Mouse (Mus musculus) small intestine, adult 2 months (tissue): ENCODE data around the gene Rnf212b. TPM values are rescaled to one million over a fixed set of nuclear protein-coding genes. Genes with fewer than 3 reads are reported as not detected.

Experiments
- H3K27ac ChIP-seq: fragments of 200-500 bp; 2 replicates; pipeline ENCODE4 v1.5.1; 2012; ENCODE audit warnings: low read depth, low read length, control low read depth, inconsistent platforms; ENCODE audit not compliant: insufficient read depth
- H3K27me3 ChIP-seq: fragments of 200-500 bp; 2 replicates; pipeline ENCODE4 v1.6.1; 2012; ENCODE audit warnings: mild to moderate bottlenecking, moderate library complexity, low read length, inconsistent platforms; ENCODE audit not compliant: control insufficient read depth, insufficient read depth
- H3K36me3 ChIP-seq: fragments of 200-500 bp; 2 replicates; pipeline ENCODE4 v1.6.1; 2012; ENCODE audit warnings: mild to moderate bottlenecking, low read length, control low read depth, inconsistent platforms; ENCODE audit not compliant: control insufficient read depth, insufficient read depth
- H3K4me1 ChIP-seq: fragments of 200-500 bp; 2 replicates; pipeline ENCODE4 v1.6.1; 2012; ENCODE audit warnings: low read length, inconsistent platforms, mixed read lengths; ENCODE audit not compliant: control insufficient read depth, insufficient read depth, insufficient read length
- H3K4me3 ChIP-seq: fragments of 200-500 bp; 2 replicates; pipeline ENCODE4 v1.5.1; 2012; ENCODE audit warnings: low read depth, mild to moderate bottlenecking, control low read depth, inconsistent platforms, low read length, moderate library complexity
- CTCF ChIP-seq: fragments of 200-500 bp; IDR thresholded peaks from 2 replicates; pipeline ENCODE4 v1.5.1; 2012; ENCODE audit warnings: low read depth, mild to moderate bottlenecking, control low read depth, inconsistent platforms, low read length, moderate library complexity, mixed read lengths; ENCODE audit not compliant: insufficient replicate concordance, insufficient read length; ENCODE audit errors: extremely low read depth
- POLR2A ChIP-seq: fragments of 200-500 bp; IDR thresholded peaks from 2 replicates; pipeline ENCODE4 v1.6.1; 2012; ENCODE audit warnings: low read depth, mild to moderate bottlenecking, control low read depth, inconsistent platforms, low read length, moderate library complexity
- WGBS: fragments of 180-500 bp; shearing (Covaris S2); methylation state at CpG from one replicate; pipeline ENCODE4 v1.1.7; 2018; 5-methylcytosine and 5-hydroxymethylcytosine counted together
- polyA plus RNA-seq: library from polyadenylated mRNA; depleted of rRNA; stranded (reverse); fragments of >200 nt; gene quantifications from 2 replicates; pipeline ENCODE4 v1.2.3, GENCODE M21; 2012

Gene Rnf212b
- polyA plus RNA-seq, 1 experiment, result not detected

GRCm38 (mm10) chr14:54884022-54884712, 70.2 kb downstream of the Rnf212b start:
- WGBS, result 32% methylated on average over 21 of the region's 21 CpGs
- Histone ChIP-seq H3K27me3 (no peaks in the 10 kb centered on the region), H3K4me1 (peaks cover 11% of the 10 kb centered on the region), H3K36me3 (peaks cover 7% of the 10 kb centered on the region; the same call in 1 of the 2 replicates), H3K4me3 (peak overlapping the region; percentile 83), H3K27ac (peak overlapping the region; percentile 70)
- TF ChIP-seq CTCF, result no peak
- TF ChIP-seq POLR2A, result 0 out of 2 replicates have a peak, but pooled peaks have one; percentile 7

GRCm38 (mm10) chr14:54885309-54885708, 71.4 kb downstream of the Rnf212b start:
- no peak overlapping the region for H3K4me3 ChIP-seq
- 91% methylated on average over 11 of the region's 11 CpGs for WGBS
- no peaks in the 10 kb centered on the region for H3K27me3 ChIP-seq

GRCm38 (mm10) chr14:54892200-54892599, 78.3 kb downstream of the Rnf212b start, which contains the start of gene Pabpn1:
Gene Pabpn1, plus strand, starts transcription at chr14:54892500.
- peak within 1 kb of the TSS; percentile 35; the same call in 1 of the 2 replicates for H3K27ac ChIP-seq
- H3K36me3 ChIP-seq, result peaks cover 11% of the 10 kb centered on the region
- WGBS, result 93% methylated on average over 3 of the region's 3 CpGs
- no peak within 1 kb of the TSS for H3K4me3 ChIP-seq
- peaks cover 2% of the 10 kb centered on the region; the same call in 1 of the 2 replicates for H3K4me1 ChIP-seq
- TF ChIP-seq POLR2A (no peak), CTCF (no peak)
- no peaks in the 10 kb centered on the region for H3K27me3 ChIP-seq

More at GRCm38 (mm10) chr14:54885309-54885708, 71.4 kb downstream of the Rnf212b start:
- no peak for TF ChIP-seq POLR2A
- TF ChIP-seq CTCF, result no peak
- Histone ChIP-seq H3K27ac (no peak overlapping the region), H3K4me1 (peaks cover 11% of the 10 kb centered on the region), H3K36me3 (peaks cover 7% of the 10 kb centered on the region; the same call in 1 of the 2 replicates)

GRCm38 (mm10) chr14:54893651-54894181, 79.8 kb downstream of the Rnf212b start:
- peak; percentile 61; the same call in 1 of the 2 replicates for TF ChIP-seq POLR2A
- TF ChIP-seq CTCF, result no peak
- Histone ChIP-seq H3K4me3 (peak overlapping the region; percentile 91), H3K4me1 (peaks cover 2% of the 10 kb centered on the region; the same call in 1 of the 2 replicates), H3K27me3 (no peaks in the 10 kb centered on the region), H3K27ac (peak overlapping the region; percentile 35; the same call in 1 of the 2 replicates), H3K36me3 (peaks cover 22% of the 10 kb centered on the region)
- WGBS, result under 1% methylated on average over 38 of the region's 38 CpGs

GRCm38 (mm10) chr14:54894296-54895151, 80.6 kb downstream of the Rnf212b start:
- Histone ChIP-seq H3K36me3 (peaks cover 22% of the 10 kb centered on the region), H3K27ac (peak overlapping the region; percentile 50), H3K27me3 (no peaks in the 10 kb centered on the region), H3K4me1 (peaks cover 2% of the 10 kb centered on the region; the same call in 1 of the 2 replicates), H3K4me3 (peak overlapping the region; percentile 91)
- TF ChIP-seq CTCF, result no peak
- WGBS, result 1% methylated on average over 54 of the region's 54 CpGs

- Histone ChIP-seq H3K27ac (no peak overlapping the region), H3K4me3 (no peak overlapping the region), H3K4me1 (peaks cover 2% of the 10 kb centered on the region; the same call in 1 of the 2 replicates), H3K27me3 (no peaks in the 10 kb centered on the region), H3K36me3 (peaks cover 22% of the 10 kb centered on the region)
- no peak for TF ChIP-seq CTCF
- TF ChIP-seq POLR2A, result no peak
- WGBS, result 60% methylated on average over 2 of the region's 2 CpGs
Measured at GRCm38 (mm10) chr14:54897445-54897844, 83.5 kb downstream of the Rnf212b start.

GRCm38 (mm10) chr14:54900383-54900782, 86.4 kb downstream of the Rnf212b start:
- H3K4me1 ChIP-seq, result no peaks in the 10 kb centered on the region; the same call in 1 of the 2 replicates
- no peak overlapping the region for H3K4me3 ChIP-seq
- H3K27ac ChIP-seq, result no peak overlapping the region
- TF ChIP-seq POLR2A (no peak), CTCF (0 out of 2 replicates have a peak, but pooled peaks have one; percentile 21)
- peaks cover 22% of the 10 kb centered on the region for H3K36me3 ChIP-seq
- no peaks in the 10 kb centered on the region for H3K27me3 ChIP-seq
- under 1% methylated on average over 3 of the region's 3 CpGs for WGBS
